Mouse (Mus musculus) adrenal gland, adult 18-20 months (tissue): ENCODE results near the gene Mbnl1. TPM values are rescaled to one million over a fixed set of nuclear protein-coding genes. Genes with fewer than 3 reads are reported as not detected.
"Not testable (repeated sequence)": the region's sequence is repeated elsewhere in the genome, so short reads cannot be mapped to it uniquely, and the experiment has no call there.

Experiments used
- DNase-seq, 2 experiments: peaks; one replicate each; pipeline ENCODE4 v3.0.0; 2021 to 2022; ENCODE audit warnings: low spot score in 2 of 2
- total RNA-seq, 2 experiments: library from RNA; stranded (reverse); gene quantifications; 1 replicate in 1 of 2; 2 replicates in 1 of 2; pipeline ENCODE4 v1.2.3; 2021

Mbnl1 gene
- total RNA-seq, 2 experiments from 2014 or later: 503 to 531 TPM

DNA sequence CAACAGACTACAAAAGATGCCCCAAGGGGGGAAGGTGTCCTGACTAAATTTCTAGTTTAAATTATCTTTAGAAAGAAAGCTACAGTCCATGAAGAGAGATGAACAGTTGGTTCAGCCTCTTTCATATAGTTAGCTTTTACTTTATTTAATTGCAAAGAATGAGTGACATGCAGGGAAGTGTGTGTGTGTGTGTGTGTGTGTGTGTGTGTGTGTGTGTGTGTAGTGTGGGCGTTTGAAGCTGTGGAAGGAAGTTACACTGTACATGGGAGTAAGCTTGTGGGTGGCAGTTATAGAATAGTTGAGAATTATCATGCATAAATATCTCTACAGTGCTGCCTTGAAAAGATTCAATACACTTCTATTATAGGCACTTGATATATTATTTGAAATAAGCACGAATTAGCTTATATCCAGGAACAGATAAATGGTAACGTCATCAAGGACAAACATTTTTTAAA, 14.1 kb downstream of the Mbnl1 start:
- DNase-seq: no peak

DNA sequence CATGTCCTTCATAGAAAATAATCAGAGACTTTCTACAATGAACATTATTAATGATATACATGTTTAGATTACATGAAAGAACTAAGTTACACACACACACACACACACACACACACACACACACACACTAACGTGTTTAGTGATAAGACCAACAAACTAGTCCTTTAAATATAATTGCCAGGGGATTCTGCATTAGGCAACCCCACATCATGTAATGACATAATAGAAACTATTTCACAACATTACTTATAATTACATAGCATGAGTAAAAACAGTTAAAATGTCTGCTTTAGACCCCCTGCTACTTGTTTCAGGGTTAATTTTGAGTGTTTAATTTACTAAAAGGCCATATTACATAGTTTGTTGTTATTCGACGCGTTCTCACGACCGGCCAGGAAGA, 16.9 kb downstream of the Mbnl1 start:
- DNase-seq: no peak

DNA sequence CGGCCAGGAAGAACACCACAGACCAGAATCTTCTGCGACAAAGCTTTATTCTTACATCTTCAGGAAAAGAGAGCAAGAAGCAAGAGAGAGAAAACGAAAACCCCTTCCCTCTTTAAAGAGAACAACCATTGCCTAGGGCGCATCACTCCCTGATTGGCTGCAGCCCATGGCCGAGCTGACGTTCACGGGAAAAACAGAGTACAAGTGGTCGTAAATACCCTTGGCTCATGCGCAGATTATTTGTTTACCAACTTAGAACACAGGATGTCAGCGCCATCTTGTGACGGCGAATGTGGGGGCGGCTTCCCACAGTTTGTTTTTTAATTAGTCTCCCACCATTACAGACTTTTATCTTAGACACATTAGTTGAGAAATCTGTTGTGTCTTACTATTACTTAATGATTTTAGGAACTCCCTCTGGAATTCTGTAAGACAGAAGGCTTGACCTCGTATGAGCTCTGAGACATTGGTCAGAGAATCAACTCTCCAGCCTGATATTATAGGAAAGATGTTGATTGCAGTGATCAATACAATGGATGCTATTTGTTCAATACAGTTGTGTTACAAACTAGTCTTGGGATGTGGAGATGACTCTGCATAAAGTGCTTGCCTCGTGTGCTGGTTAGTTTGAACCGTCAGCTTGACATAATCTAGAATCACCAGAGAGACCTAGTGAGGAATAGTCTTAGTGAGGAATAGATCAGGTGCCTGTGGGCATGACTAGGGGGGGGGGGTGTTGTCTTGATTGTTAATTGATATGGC, 22.3 kb downstream of the Mbnl1 start:
- DNase-seq: not testable (repeated sequence)

DNA sequence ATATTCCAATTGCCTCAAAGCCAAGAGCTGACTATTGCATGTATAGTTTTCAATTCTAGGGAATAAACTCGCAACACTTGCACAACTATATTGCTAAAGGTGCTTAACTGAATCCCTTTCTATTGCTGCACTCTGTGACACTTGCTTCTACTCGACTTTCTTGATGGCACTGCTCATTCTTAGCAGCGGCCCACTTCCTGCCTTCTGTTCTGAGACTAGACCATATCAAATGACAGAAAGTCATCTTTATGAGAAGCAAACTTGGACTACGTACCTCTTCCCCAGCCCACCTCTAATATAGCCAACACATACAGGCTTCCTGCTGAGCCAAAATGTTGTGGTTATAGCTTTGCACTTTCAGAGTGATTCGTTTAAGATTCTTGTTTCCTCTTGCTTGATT, 23.6 kb downstream of the Mbnl1 start:
- DNase-seq: no peak

DNA sequence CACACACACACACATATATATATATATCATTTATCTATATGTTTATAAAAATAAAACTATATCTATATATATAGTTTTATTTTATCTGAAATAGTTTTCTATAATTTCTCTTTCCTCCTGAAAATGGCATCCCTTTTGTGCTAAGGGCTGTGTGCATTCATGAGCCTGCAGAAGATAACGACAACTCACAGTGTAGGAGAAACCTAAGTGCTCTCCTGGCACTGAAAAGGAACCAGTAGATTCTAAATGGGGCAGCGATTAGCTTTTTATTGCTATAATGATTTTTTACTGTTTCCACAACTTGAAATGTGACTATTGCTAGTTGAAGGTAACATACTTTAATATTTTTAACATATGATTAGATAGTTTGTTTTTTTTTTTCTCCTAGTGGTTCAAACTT, 25.5 kb downstream of the Mbnl1 start:
- DNase-seq: no peak

DNA sequence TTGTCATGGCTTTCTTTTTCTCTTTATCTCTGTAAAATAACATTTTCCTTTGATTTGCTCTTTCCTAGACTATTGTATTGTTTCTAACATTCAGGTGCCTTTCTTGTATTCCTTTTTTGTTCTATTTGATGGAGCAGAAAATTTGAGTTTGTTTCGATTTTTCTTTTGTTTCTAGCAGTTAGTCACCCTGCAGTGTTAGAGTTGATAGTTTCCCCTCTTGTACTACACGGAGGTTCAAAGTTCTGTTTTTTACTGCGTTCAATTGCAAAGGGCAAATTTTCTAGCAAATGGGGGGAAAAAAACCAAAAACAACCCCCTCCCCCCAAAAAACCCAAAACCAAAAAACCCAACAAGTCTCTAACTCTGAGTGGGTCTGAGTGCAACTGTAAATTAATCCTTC, 26.0 kb downstream of the Mbnl1 start:
- no peak for DNase-seq

DNA sequence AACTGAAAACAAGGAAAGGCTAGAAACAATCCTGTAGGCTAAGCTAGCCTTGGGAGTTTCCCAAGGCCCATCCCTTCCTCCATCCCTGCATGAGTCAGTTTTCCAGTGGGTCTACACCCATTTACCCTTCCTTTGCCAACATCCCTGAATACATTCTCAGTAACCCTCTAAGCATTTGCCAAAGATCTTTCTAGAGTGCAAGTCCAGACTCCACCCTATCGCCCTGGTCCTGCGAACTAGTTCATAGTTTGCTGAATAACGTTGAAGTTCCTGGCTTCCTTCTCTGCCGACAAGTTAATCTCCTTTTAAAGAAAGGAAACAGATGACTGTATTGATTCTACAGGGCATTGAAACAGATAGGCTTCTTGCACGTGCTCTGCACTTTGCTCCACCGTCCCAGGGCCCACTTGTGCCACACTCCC, 26.5 kb downstream of the Mbnl1 start:
- peak in 1 of 2 experiments; percentile 28 for DNase-seq

DNA sequence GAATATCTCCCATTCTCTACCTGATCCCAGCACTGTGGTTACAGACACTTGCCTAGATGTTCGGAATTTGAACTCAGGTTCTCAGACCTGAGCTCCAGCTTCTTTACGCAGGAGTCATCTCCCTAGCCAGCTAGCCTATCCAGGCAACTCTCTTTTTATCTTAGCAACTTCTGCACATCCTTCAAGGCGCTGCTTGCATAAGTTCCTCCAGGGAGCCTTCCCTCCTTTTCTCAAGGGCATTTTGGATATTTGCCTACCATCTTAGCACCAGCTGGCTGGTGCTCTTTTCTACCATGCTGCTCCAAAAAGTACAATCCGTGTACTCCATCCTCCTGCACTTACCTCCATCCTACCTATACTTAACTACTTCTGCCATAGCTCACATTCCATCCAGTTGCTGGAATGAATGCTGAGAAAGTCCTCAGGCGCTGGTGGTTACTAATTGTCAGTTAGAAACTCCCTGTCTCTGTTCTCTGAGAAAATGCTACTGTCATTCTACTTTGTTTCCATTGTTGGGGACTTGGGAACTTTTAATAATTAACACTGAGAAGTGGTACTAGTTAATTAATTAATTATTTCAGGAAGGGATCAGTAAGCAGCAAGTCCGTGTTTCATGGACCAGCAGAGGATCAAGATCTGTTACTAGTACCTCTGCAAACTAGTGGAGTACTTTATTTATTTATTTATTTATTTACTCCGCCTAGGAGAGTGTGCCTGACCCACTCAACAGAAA, 27.3 kb downstream of the Mbnl1 start:
- DNase-seq: no peak

DNA sequence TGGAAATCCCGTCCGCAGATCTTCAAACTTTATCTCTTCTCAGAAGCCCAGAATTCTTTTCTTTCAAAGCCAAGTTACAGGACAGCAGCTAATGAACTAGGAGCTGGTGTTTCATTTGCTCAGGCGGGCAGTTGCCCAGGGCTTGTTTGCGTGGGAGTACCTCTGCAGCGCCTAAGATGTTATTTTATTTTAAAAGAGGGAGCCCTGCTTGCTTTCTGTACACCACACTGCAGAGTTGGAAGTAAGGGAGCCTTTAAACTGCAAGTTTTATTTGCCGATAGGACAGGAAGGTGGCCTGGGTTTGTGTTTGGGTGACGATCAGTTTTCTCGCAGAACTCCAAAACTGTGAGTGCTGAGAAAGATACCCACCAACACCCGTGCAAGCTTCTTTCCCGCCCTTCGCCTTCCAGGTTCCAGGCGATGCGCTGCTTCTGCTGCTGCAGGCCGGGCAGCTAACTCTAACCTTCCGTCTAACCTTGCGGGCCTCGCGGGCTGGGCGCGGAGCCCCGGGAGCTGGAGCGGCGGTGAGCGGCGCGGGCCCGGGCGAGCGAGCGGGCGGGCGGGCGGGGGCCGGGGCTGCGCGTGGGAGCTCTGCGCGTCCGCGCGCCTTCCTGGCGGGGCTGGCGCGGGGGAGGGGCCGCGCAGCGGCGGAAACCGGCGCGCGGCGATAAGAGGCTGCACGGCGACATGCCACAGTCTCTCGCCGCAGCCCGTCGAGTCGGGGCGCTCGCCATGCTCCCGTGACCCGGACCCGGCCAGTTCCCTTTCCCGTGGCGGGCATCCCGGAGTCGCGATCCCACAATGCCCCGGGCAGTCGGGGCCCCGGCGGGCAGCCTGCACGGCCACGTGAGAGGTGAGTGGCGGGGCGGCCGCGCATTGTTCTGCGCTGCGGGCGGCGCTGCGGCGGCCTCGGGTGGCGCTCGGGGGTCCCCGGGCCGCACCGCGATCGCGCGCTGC, 28.2 kb downstream of the Mbnl1 start:
- DNase-seq: peak; percentile 85

DNA sequence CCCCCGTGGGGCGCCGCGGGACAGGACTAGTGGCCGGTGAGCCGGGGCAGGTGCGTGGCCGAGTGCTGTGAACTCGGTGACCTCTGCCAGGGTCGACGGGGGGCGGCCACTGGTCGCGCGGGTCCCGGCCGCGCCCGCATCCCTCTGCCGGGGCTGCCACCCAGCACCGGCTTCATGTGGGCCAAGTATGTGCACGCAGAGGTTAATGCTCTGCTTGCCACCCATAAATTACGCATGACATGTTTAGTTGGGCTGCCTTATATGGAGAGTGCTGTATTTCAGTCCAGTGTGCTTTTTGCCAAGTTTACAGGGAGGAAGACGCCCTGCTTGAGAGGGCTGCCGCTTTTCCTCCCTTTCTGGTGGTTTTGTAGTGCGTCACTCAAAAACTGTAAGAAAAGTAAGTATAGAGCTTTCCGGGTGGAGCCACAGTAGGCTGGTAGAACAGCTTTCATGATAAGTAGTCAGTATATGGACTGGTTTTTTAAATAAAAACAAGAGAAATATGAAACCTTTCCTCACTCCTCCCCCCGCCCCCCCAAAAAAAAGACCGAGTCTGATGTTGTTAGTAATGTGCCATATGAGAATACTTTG, 29.0 kb downstream of the Mbnl1 start:
- peak; percentile 69 to 70 for DNase-seq

DNA sequence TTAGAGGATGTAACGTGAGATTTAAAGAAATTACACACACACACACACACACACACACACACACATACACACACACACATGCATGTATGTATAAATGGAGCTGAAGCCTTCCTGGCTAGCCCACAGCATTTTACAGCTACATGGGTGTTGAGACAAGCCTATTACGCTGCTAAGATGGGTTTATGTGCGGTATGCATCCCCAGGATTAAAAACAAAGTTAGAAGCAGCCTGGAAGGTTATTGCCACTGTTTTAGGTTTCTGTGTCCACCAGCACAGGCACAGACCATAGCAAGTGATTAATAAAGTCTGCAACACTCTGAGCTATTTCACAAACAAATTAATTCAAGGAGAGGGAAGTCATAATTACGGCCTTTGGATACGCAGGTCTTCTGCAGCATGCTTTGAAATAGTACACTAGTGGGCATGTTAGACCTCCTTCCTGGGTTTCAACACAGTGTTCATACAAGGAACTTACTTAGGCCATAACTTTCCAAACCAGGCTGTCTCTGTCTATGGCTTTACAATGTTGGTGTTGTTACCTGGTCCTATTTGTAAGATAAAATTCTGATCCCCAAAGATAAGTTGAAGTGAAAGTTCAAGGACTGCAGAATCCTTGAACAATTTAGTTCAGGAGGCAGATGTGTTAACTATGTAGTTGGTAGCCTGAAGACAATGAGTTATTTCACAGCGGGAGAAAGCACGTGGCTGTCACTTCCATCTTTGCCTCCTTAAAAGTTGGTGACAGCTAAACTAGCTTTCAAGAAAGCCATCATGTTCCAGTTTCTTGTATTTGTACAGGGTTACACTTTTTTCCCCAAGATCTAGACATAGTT, 29.7 kb downstream of the Mbnl1 start:
- no peak for DNase-seq

DNA sequence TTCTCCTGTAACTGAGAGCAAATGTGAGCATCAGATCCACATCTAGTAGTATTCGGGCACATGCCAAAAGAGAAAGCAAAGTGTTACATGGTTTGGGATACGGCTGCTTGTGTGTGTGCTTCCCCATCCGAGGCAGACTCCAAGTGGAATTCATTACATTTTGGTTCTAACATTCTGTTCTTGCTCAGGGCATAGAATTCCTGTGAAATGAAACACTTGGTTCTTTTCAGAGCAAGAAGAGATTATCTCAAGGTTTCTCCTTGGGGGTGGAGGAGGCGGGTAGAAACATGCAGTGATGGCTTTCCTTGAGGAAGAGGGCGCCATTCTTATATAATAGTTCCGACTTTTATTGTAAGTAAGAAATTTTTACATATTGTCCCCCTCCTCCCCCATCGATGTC, 30.6 kb downstream of the Mbnl1 start:
- no peak for DNase-seq

DNA sequence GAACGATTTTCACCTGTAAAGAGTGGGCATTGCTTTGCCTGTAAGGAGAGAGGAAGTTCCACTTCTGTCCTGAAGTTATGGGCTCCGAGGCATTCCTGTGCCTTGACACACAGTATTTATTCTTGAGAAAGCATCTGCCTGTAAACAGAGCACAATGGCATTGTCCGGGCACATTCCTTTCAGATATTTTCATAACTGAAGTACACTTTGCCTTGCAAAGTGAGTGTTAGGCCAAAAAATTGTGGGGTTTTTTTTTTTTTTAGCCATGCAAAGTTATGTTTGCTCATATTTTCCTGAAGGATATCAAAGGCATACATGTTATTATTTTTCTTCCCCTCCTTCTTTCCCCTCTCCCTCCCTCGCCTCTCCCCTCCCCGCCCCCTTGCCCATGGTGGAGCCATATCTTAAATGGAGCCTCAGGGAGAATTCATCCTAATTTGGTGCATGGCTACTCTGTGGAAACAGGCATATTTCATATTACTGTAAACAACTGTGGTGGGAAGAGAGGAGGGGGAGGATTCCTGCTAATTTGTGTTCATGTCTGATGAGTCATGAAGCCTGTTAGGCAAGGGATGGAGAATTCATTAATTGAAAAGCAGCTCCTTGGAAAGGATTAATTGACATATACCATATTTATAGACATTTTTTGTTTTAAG, 32.3 kb downstream of the Mbnl1 start:
- no peak for DNase-seq

DNA sequence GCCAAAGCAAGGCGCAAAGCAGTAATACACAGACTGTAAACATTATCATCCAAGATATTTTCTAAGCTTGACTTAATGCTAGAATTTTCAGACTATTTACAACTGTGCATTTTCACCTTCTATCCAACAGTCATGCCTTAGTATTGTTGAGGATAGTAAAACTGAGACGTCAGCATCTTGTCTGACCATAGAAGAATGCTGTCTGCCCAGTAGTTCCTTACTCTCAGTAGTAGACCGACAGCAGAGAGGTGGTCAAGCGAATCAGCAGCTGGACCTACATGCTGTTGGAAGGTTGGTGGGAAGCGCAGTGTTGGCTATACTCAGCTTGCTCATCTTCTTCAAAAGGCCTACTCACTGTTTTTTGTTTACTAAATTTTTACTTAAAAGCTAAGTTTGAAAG, 34.2 kb downstream of the Mbnl1 start:
- DNase-seq: no peak

DNA sequence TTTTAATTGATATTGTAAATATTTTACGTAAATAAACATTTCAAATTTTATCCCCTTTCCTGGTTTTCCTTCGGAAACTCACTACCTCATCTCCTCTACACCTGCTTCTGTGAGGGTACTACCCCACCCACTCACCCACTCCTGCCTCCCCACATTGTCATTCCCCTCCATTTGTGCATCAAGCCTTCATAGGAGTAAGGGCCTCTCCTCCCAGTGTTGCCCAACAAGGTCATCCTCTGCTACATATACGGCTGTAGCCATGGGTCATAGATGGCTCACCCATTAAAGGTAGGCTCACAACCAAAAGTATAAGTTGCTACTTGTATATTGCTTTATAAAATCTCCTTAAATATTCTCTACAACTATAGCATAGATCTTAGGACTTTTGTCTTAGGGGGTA, 34.9 kb downstream of the Mbnl1 start:
- DNase-seq: no peak

DNA sequence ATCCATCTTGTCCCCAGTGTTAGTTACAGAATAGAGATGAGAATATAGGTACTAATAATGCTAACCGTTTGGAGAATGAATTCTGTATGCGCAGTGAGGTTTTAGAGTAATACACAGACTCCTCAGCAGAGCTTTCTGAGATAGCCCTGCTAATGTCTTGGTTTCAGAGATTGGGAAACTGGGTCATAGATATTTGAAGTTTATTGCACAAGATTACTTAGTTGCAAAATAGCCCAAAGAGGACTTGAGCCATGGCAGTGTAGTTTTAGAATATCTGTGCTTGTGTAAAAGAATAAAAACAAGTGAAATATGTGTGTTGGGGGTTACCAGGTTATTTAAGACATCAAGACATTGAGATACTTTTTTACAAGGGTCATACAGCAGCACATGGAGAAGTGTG, 35.3 kb downstream of the Mbnl1 start:
- DNase-seq: no peak

DNA sequence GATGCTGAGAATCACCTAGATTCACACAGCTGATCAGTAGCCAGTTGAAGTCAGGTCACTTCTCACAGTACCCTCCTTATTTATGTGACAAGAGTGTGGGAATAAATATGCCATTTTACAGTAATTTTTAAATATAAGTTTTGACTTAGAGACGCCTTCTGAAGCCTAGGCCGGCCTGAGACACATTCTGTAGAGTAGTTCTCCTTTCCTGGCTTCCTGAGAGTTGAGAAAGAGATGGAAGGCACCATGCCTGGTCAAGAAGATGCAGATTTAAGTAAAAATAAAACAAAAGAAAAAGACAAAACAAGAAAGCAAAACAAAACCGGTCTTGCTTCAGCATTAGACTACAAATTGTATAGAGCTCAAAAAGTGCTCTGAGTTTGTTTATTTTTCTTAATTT, 38.6 kb downstream of the Mbnl1 start:
- no peak for DNase-seq

DNA sequence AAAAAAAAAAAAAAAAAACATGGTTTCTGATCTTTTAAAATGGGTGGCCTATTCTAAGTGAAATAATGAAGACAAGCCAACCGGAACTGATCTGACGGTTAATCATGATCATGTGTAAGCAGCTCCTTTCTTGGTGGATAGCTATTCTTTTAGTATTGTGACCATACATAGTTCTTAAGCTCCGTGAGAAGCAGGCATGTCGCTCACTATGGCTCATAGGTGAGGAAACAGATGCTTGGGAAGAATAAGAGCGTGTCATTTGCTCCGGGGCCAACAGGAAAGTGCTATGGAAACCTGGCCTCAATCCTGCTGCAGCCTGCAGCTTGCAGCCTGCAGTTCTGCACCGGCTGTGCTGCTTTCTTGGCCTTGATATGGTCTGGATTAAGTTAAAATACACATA, 40.7 kb downstream of the Mbnl1 start:
- no peak for DNase-seq

DNA sequence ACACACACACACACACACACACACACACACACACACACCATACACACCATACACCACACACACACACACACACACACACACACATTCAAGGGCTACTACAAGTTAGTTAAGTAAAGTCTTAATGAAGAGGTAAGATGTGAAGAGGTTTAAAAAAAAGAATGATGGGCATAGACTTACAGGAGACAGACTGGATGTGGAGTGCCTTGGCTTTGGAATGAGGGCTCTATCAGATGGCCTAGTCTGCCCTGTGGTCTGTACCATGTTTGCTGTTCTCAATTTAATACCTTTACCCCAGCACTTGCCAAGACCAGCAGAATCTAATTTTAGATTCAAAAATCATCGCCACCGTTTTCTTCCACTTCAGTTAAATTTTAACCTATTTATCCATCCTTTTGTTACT, 41.1 kb downstream of the Mbnl1 start:
- no peak for DNase-seq

DNA sequence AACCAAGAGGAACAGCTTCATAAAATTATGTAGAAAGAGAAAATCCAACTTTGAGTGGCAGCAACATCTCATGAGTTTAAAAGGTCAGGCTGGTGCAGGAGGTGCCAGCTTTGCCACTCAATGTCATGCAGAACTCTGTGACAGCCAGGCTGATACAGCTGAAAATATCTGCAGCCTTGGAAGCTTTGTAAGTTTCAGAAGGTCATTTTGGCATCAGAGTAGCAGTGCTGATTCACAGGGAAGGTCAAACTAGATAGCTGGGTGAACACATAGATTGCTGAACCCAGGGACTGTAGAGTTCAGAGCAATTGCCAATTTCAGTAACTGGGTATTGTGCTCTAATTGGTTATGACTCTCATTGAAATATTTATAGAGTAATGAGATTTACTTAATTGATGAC, 42.8 kb downstream of the Mbnl1 start:
- DNase-seq: no peak
